10 mouse cellular contexts compared by ENCODE assay signal in the genomic region with DNA sequence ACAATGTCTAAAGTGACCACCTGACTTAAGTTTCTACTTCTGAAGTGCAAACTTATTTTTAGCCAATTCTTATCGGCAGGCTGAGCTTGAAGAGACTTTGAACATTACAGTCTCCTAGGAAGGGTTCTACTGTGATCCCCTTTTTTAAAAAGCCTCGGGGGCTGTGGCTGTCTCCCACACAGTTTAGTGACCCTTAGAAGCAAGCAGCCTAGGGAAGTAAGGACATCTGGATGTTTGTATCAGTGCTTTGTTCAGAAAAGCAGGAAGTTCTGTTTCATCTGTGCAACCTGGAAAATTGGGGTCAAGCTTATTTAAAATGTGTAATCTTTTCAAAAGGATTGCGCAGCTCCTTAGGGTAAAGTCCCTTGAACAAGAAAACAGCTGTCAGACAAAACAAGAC. TPM values are rescaled to one million over a fixed set of nuclear protein-coding genes. Genes with fewer than 3 reads are reported as not detected.
A peak's percentile ranks its signal among the peaks of the same experiment; 100 is the strongest.
DNase-seq lines count a peak whose midpoint lies in the region; ATAC-seq and TF ChIP-seq lines count a peak whose summit lies in the region.
"Had no signal": no experiment of that assay in that cellular context is flagged by ENCODE, and none has a peak within 500 bp of the region (broad histone marks: within the 10 kb centered on the region; RNA-seq: fewer than 3 reads in every experiment).

No protein-coding gene starts in this region.

- ATAC-seq in forebrain, embryonic 14.5 days: no peak
- no peak for ATAC-seq in forebrain, embryonic 15.5 days (replicated peaks)
- no peak for ATAC-seq in midbrain, postnatal 0 days (ENCODE audit: low FRiP score)
- ATAC-seq in intestine, embryonic 14.5 days (replicated peaks; ENCODE audit: low FRiP score, low TSS enrichment, low read depth): no peak
- ATAC-seq in stomach, embryonic 16.5 days (ENCODE audit: insufficient read depth, low FRiP score): no peak
- no peak for ATAC-seq in activated CD4-positive, CD25-positive, alpha-beta regulatory T cell, adult 4 months

- H3K27me3 ChIP-seq in forebrain, embryonic 14.5 days (replicated peaks; ENCODE audit: control insufficient read depth, insufficient read depth, low read length): no peaks in the 10 kb centered on the region
- no peaks in the 10 kb centered on the region for H3K27me3 ChIP-seq in forebrain, embryonic 15.5 days
- H3K27me3 ChIP-seq in midbrain, embryonic 10.5 days (ENCODE audit: low read depth, poor library complexity, severe bottlenecking): no peaks in the 10 kb centered on the region
- no peaks in the 10 kb centered on the region for H3K27me3 ChIP-seq in midbrain, postnatal 0 days (ENCODE audit: insufficient read depth, low read length)
- no peaks in the 10 kb centered on the region for H3K27me3 ChIP-seq in intestine, embryonic 14.5 days (replicated peaks; ENCODE audit: control insufficient read depth, insufficient read depth, low read length)
- H3K27me3 ChIP-seq in stomach, embryonic 16.5 days (ENCODE audit: control insufficient read depth, insufficient read depth, low read length): no peaks in the 10 kb centered on the region

- H3K9ac ChIP-seq in forebrain, embryonic 14.5 days (ENCODE audit: low read length): peak overlapping the region; percentile 43; the same call in 1 of the 2 replicates
- H3K9ac ChIP-seq in forebrain, embryonic 15.5 days (replicated peaks): no peak overlapping the region
- no peak overlapping the region for H3K9ac ChIP-seq in midbrain, postnatal 0 days (replicated peaks; ENCODE audit: low read length, poor library complexity, severe bottlenecking)
- no peak overlapping the region for H3K9ac ChIP-seq in intestine, embryonic 14.5 days (ENCODE audit: low read length)
- H3K9ac ChIP-seq in stomach, embryonic 16.5 days (ENCODE audit: low read length): no peak overlapping the region
- H3K9ac ChIP-seq: liver, embryonic 14.5 days had no signal

- H3K27ac ChIP-seq in forebrain, embryonic 14.5 days (ENCODE audit: low read depth, low read length): no peak overlapping the region
- no peak overlapping the region for H3K27ac ChIP-seq in forebrain, embryonic 15.5 days (replicated peaks)
- H3K27ac ChIP-seq in midbrain, embryonic 10.5 days (replicated peaks): peak overlapping the region; percentile 68; the same call in 1 of the 2 replicates
- H3K27ac ChIP-seq in midbrain, postnatal 0 days (ENCODE audit: low read depth, low read length): no peak overlapping the region
- no peak overlapping the region for H3K27ac ChIP-seq in intestine, embryonic 14.5 days (ENCODE audit: low read depth)
- 0 out of 2 replicates have a peak overlapping the region, but pooled peaks have one; percentile 15 for H3K27ac ChIP-seq in stomach, embryonic 16.5 days (ENCODE audit: low read length)
- H3K27ac ChIP-seq: liver, embryonic 14.5 days had no signal

- H3K9me3 ChIP-seq in forebrain, embryonic 14.5 days (replicated peaks; ENCODE audit: control insufficient read depth, low read length): no peaks in the 10 kb centered on the region
- H3K9me3 ChIP-seq in forebrain, embryonic 15.5 days: no peaks in the 10 kb centered on the region
- H3K9me3 ChIP-seq in midbrain, embryonic 10.5 days (replicated peaks): no peaks in the 10 kb centered on the region
- H3K9me3 ChIP-seq in midbrain, postnatal 0 days (ENCODE audit: low read length): no peaks in the 10 kb centered on the region
- no peaks in the 10 kb centered on the region for H3K9me3 ChIP-seq in intestine, embryonic 14.5 days (ENCODE audit: control insufficient read depth, low read length)
- H3K9me3 ChIP-seq in stomach, embryonic 16.5 days (replicated peaks; ENCODE audit: control insufficient read depth, low read length): no peaks in the 10 kb centered on the region

- no peaks in the 10 kb centered on the region for H3K4me1 ChIP-seq in forebrain, embryonic 14.5 days (ENCODE audit: control insufficient read depth, insufficient read depth, low read length)
- peaks cover 7% of the 10 kb centered on the region; the same call in 1 of the 2 replicates for H3K4me1 ChIP-seq in forebrain, embryonic 15.5 days
- H3K4me1 ChIP-seq in midbrain, embryonic 10.5 days: peaks cover 22% of the 10 kb centered on the region
- no peaks in the 10 kb centered on the region for H3K4me1 ChIP-seq in midbrain, postnatal 0 days (ENCODE audit: insufficient read depth, low read length)
- peaks cover 9% of the 10 kb centered on the region; the same call in 1 of the 2 replicates for H3K4me1 ChIP-seq in intestine, embryonic 14.5 days (replicated peaks; ENCODE audit: control insufficient read depth, insufficient read depth, low read length)
- H3K4me1 ChIP-seq in stomach, embryonic 16.5 days (ENCODE audit: control insufficient read depth, insufficient read depth, low read length): 0 out of 2 replicates have a peak, but pooled peaks cover 4% of the 10 kb centered on the region

- no peak overlapping the region for H3K4me2 ChIP-seq in forebrain, embryonic 14.5 days (ENCODE audit: low read length)
- no peak overlapping the region for H3K4me2 ChIP-seq in forebrain, embryonic 15.5 days (replicated peaks)
- no peak overlapping the region for H3K4me2 ChIP-seq in midbrain, postnatal 0 days (ENCODE audit: low read depth, low read length, poor library complexity, severe bottlenecking)
- H3K4me2 ChIP-seq in intestine, embryonic 14.5 days (ENCODE audit: low read length): peak overlapping the region; percentile 28
- peak overlapping the region; percentile 13; the same call in 1 of the 2 replicates for H3K4me2 ChIP-seq in stomach, embryonic 16.5 days (ENCODE audit: low read depth, low read length)

- no peaks in the 10 kb centered on the region for H3K36me3 ChIP-seq in forebrain, embryonic 14.5 days (ENCODE audit: control insufficient read depth, insufficient read depth, low read length)
- no peaks in the 10 kb centered on the region for H3K36me3 ChIP-seq in forebrain, embryonic 15.5 days
- no peaks in the 10 kb centered on the region for H3K36me3 ChIP-seq in midbrain, embryonic 10.5 days
- H3K36me3 ChIP-seq in midbrain, postnatal 0 days (ENCODE audit: insufficient read depth, low read length): no peaks in the 10 kb centered on the region
- no peaks in the 10 kb centered on the region for H3K36me3 ChIP-seq in intestine, embryonic 14.5 days (ENCODE audit: control insufficient read depth, insufficient read depth, low read length)
- H3K36me3 ChIP-seq in stomach, embryonic 16.5 days (ENCODE audit: control insufficient read depth, insufficient read depth, low read length): no peaks in the 10 kb centered on the region

- TF ChIP-seq CTCF in midbrain, postnatal 0 days (IDR thresholded peaks at IDR 0.05): no peak

- 51% methylated on average over 3 of the region's 3 CpGs for whole genome bisulfite sequencing in forebrain, embryonic 14.5 days
- 40% methylated on average over 3 of the region's 3 CpGs for WGBS in forebrain, embryonic 15.5 days
- WGBS in midbrain, embryonic 10.5 days: 40% methylated on average over 3 of the region's 3 CpGs
- WGBS in midbrain, postnatal 0 days: 10% methylated on average over 3 of the region's 3 CpGs
- WGBS in intestine, embryonic 14.5 days: 43% methylated on average over 3 of the region's 3 CpGs
- WGBS in stomach, embryonic 16.5 days: 35% methylated on average over 3 of the region's 3 CpGs

- no peak overlapping the region for H3K4me3 ChIP-seq in forebrain, embryonic 14.5 days (ENCODE audit: low read depth, low read length)
- no peak overlapping the region for H3K4me3 ChIP-seq in forebrain, embryonic 15.5 days
- no peak overlapping the region for H3K4me3 ChIP-seq in midbrain, embryonic 10.5 days
- no peak overlapping the region for H3K4me3 ChIP-seq in midbrain, postnatal 0 days (ENCODE audit: low read depth, low read length)
- no peak overlapping the region for H3K4me3 ChIP-seq in intestine, embryonic 14.5 days (ENCODE audit: low read depth, low read length)
- no peak overlapping the region for H3K4me3 ChIP-seq in stomach, embryonic 16.5 days (replicated peaks; ENCODE audit: low read length)

- DNase-seq in forebrain, embryonic 14.5 days (ENCODE audit: low spot score): no peak
- DNase-seq in midbrain, embryonic 10.5 days (ENCODE audit: low spot score): no peak
- DNase-seq in midbrain, postnatal 0 days (ENCODE audit: low spot score): no peak
- no peak for DNase-seq in intestine, embryonic 14.5 days (ENCODE audit: low spot score)
- no peak for DNase-seq in adrenal gland, adult (ENCODE audit: inconsistent age in 2 of 2, low spot score in 1 of 2)

RNA-seq across cellular contexts. Expression of a gene that starts 12.6 kb away (rescaled TPM):
- 4.0 and 7.3 TPM in 2 replicates for polyA plus RNA-seq in forebrain, embryonic 14.5 days (2014; fragmentation: Nextera tagmentation; extraction: Ambion mirVana)
- 8.0 and 9.0 TPM in 2 replicates for polyA plus RNA-seq in forebrain, embryonic 15.5 days (2015; fragmentation: Nextera tagmentation; extraction: Ambion mirVana)
- 3.8 and 4.2 TPM in 2 replicates for polyA plus RNA-seq in midbrain, embryonic 10.5 days (2016; fragmentation: Nextera tagmentation; extraction: Ambion mirVana)
- 49.7 and 49.8 TPM in 2 replicates for total RNA-seq in midbrain, postnatal 0 days (2014; rRNA removed)
- polyA plus RNA-seq in midbrain, postnatal 0 days (2015; fragmentation: Nextera tagmentation; extraction: Ambion mirVana): 87.8 and 93.9 TPM in 2 replicates
- polyA plus RNA-seq in intestine, embryonic 14.5 days (2014; fragmentation: Nextera tagmentation; extraction: Ambion mirVana): 9.1 and 9.5 TPM in 2 replicates
- 9.8 and 12.5 TPM in 2 replicates for polyA plus RNA-seq in stomach, embryonic 16.5 days (2015; fragmentation: Nextera tagmentation; extraction: Ambion mirVana)
- polyA plus RNA-seq in activated CD4-positive, CD25-positive, alpha-beta regulatory T cell, adult 4 months (2017; shearing (Covaris generic)): under 1 TPM in 1 of 2 experiments, not detected in 1; 0.89 TPM

RNA-seq across cellular contexts. Expression of a gene that starts 37.0 kb away (rescaled TPM):
- polyA plus RNA-seq in forebrain, embryonic 14.5 days (2014; fragmentation: Nextera tagmentation; extraction: Ambion mirVana): 0.34 and 0.45 TPM in 2 replicates
- 0.19 and 0.47 TPM in 2 replicates for polyA plus RNA-seq in forebrain, embryonic 15.5 days (2015; fragmentation: Nextera tagmentation; extraction: Ambion mirVana)
- 0.23 and 0.26 TPM in 2 replicates for polyA plus RNA-seq in midbrain, embryonic 10.5 days (2016; fragmentation: Nextera tagmentation; extraction: Ambion mirVana)
- total RNA-seq in midbrain, postnatal 0 days (2014; rRNA removed): 1.1 TPM in 1 of 2 replicates, not detected in the other
- 0.88 and 0.93 TPM in 2 replicates for polyA plus RNA-seq in midbrain, postnatal 0 days (2015; fragmentation: Nextera tagmentation; extraction: Ambion mirVana)
- polyA plus RNA-seq in intestine, embryonic 14.5 days (2014; fragmentation: Nextera tagmentation; extraction: Ambion mirVana): 0.23 TPM in 1 of 2 replicates, not detected in the other
- polyA plus RNA-seq in stomach, embryonic 16.5 days (2015; fragmentation: Nextera tagmentation; extraction: Ambion mirVana): not detected in 2 replicates
- not detected for polyA plus RNA-seq in activated CD4-positive, CD25-positive, alpha-beta regulatory T cell, adult 4 months (2017; shearing (Covaris generic))

RNA-seq across cellular contexts. Expression of a gene that starts 49.6 kb away (rescaled TPM):
- 0.11 and 0.16 TPM in 2 replicates for polyA plus RNA-seq in forebrain, embryonic 14.5 days (2014; fragmentation: Nextera tagmentation; extraction: Ambion mirVana)
- polyA plus RNA-seq in forebrain, embryonic 15.5 days (2015; fragmentation: Nextera tagmentation; extraction: Ambion mirVana): 0.34 and 0.52 TPM in 2 replicates
- polyA plus RNA-seq in midbrain, embryonic 10.5 days (2016; fragmentation: Nextera tagmentation; extraction: Ambion mirVana): 0.02 TPM in 2 replicates
- total RNA-seq in midbrain, postnatal 0 days (2014; rRNA removed): 1.4 and 1.6 TPM in 2 replicates
- 0.75 and 0.86 TPM in 2 replicates for polyA plus RNA-seq in midbrain, postnatal 0 days (2015; fragmentation: Nextera tagmentation; extraction: Ambion mirVana)
- polyA plus RNA-seq in intestine, embryonic 14.5 days (2014; fragmentation: Nextera tagmentation; extraction: Ambion mirVana): 0.15 and 0.17 TPM in 2 replicates
- 0.14 TPM in 1 of 2 replicates, not detected in the other for polyA plus RNA-seq in stomach, embryonic 16.5 days (2015; fragmentation: Nextera tagmentation; extraction: Ambion mirVana)
- not detected for polyA plus RNA-seq in activated CD4-positive, CD25-positive, alpha-beta regulatory T cell, adult 4 months (2017; shearing (Covaris generic))
- polyA plus RNA-seq: C2C12 had no signal

Comparison
In these comparisons a context has a peak if more than half of its experiments do, and no peak if none do; other contexts are left out.
1. H3K27ac ChIP-seq: peak in midbrain, embryonic 10.5 days (single experiment) and stomach, embryonic 16.5 days (single experiment); none in forebrain, embryonic 14.5 days (single experiment), forebrain, embryonic 15.5 days (single experiment), midbrain, postnatal 0 days (single experiment) and intestine, embryonic 14.5 days (single experiment).
2. H3K4me2 ChIP-seq: peak in intestine, embryonic 14.5 days (single experiment) and stomach, embryonic 16.5 days (single experiment); none in forebrain, embryonic 14.5 days (single experiment), forebrain, embryonic 15.5 days (single experiment) and midbrain, postnatal 0 days (single experiment).